Mouse (Mus musculus): Measurements from ENCODE around the gene Zwilch. TPM values are rescaled to one million over a fixed set of nuclear protein-coding genes. Genes with fewer than 3 reads are reported as not detected.
"Not testable (repeated sequence)": the region's sequence is repeated elsewhere in the genome, so short reads cannot be mapped to it uniquely, and the experiment has no call there.

The Zwilch gene
- polyA plus RNA-seq, 3 experiments from 2014 or later: 4.2 to 12.4 (median 5.0) TPM

DNA sequence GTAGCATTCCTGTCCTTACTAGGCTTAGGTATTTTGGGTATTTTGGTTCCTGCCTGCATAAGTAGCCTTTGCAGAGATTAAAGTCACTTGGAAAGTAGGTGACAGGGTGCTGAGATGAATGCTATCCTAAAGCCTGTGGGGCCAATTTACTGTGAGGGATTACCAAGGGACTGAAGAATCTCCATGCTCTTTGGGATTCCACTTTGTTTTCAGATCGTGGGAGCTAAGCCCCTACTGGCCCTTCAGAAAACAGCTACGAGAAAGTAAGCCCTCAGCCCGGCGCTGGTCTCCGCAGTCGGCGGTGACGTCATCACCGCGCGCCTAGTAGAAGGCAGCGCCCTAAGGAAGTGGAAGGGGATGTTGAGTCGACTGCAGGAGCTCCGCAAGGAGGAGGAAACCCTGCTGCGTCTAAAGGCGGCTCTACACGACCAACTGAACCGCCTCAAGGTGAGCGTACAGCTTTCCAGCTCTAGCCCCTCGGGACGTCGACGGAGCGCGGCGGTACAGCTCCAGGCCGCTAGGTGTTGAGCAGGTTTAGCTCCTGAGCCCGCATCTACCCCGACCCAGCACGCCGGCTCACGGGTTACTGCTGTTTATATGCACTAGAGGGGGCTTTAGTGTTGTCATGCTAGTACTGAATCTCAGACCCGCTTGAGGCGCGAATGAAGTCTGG lies 6.2 kb upstream of the Zwilch start, which contains the start of gene Snapc5:
TSS of gene Snapc5 (plus strand) at position 301 of the 673 bp plus-strand sequence.
- ATAC-seq: peak; percentile 96

DNA sequence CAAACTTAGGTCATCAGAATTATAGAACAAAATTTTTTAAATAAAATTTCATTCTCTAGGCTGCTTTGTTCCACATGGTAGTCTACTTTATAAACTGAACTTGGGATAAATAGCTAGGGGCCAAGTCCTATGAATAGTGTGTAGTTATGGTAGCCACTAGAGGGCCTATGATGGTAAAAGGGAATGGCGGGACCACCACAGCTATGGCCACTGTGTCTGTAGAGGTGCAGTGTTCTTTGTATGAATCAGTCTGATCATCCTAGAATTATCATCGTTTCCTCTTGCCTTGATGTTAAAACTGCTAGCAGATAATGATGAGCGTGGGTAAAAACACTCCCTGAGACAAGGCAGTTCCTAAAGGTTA lies 5.7 kb upstream of the Zwilch start:
- no peak for ATAC-seq

- no peak for ATAC-seq
Observed at GRCm38 (mm10) chr9:64175378-64175777, 2.5 kb upstream of the Zwilch start.

DNA sequence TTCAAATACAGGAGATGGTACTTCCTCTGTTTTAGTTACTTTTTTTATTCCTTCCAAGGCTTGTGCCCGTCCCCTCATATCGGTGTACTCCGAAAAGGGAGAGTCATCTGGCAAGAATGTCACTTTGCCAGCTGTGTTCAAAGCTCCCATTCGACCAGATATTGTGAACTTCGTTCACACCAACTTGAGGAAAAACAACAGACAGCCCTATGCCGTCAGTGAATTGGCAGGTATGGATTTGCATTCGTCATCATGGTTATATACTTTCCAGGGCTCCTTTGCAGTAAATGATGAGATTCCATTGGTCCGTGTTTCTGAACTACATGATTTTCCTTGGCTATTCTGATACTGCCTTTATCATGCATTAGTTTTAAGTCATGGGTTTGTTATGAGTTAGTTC lies 1.9 kb upstream of the Zwilch start:
- no peak for ATAC-seq

- no peak for ATAC-seq
Observed at GRCm38 (mm10) chr9:64174341-64174740, 1.4 kb upstream of the Zwilch start.

DNA sequence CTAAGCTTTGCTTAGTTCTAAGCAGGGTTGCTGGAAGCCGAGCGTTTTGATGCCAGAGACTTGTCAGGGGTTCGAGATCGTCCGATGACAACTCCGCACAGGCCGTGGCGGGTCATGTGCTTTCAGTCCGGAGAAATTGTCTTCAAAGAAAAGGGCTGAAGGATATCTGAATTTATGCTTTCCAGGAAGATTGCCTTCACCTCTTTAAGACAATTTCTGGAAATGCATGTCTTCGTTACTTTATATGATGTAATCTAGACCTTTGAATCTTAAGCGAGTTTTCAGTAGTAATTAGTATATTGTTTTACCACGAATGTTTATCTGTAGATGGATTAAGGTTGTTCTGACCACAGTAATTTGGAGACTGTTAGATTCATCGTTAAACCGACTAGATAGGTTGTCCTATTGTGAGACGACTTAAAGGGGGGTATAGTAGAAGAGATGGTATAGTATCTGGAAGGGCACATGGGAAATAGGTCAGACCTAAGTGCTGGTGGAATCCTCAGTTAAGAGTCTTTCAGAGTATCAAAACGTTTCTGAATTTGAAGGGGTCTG lies 839 bp upstream of the Zwilch start:
- ATAC-seq: peak; percentile 3

DNA sequence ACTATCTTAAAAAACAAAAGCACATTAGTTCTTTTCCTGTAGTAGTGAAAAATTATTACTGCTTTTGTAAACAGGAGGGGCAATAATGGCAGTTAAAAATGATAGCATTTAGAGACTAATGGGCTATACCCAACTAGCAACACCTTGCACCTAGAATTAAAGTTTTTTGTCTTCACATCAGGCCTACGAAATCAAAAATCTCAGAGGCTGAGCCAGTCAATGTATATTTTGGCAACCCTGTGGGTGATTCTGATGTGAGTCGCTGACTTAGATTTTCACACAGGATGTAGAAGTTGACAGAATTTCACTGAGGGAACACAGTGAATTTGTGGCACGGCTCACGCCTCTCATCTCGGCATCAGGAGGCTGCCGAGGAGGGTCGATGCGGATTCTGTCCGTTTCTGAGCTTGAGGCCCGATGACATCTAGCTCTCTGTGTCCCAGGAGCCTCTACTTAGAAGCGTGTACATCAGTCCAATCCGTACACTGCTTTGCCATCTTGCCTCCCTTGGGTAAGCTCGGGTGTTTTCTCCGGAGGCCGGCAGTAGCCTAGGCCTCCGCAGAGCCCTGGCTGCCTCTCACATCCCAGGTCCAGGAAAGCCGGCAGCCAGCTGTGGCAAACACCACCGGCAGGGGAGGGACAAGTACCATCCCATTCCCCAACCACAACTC lies 624 bp downstream of the Zwilch start:
- ATAC-seq: peak; percentile 35

GRCm38 (mm10) chr9:64169967-64170366 lies 2.9 kb downstream of the Zwilch start:
- ATAC-seq: not testable (repeated sequence)

DNA sequence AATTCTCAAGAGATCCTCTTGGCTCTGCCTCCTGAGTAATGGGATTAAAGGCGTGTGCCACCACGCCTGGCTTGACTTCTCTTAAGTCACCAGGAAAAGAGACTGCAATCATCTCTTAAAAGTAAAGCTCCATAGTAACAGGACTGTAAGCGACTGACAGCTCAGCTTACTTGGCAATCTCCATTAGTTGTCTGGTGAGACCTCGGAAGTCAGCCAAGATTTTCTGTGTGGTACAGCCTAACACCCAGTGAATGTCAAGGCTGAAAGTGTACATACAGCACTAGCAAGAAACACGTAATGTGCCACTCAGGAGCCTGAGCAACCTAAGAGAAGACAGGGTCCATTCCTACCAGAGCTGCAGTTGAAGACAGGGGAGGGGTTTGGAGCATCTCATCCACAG lies 12.4 kb downstream of the Zwilch start:
- no peak for ATAC-seq

DNA sequence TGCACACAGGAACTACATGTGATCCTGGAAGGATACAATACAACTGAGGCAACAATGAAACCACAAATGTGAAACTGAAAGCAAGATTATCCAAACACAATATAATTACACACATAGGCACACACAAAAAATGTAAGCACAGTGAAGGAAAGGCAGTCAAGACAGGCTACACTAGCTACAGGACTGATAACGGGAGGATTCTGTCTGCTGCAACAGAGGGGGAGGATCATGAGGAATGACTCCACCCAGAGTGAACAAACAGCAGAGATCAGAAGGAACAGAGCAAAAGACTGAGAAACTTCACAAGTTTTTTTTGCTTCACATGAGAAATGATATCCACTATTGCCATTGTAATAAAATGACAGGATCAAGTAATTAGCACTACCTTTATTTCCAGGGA lies 16.3 kb downstream of the Zwilch start:
- no peak for ATAC-seq

- ATAC-seq: no peak
Observed at GRCm38 (mm10) chr9:64139879-64140278, 33.0 kb downstream of the Zwilch start.

DNA sequence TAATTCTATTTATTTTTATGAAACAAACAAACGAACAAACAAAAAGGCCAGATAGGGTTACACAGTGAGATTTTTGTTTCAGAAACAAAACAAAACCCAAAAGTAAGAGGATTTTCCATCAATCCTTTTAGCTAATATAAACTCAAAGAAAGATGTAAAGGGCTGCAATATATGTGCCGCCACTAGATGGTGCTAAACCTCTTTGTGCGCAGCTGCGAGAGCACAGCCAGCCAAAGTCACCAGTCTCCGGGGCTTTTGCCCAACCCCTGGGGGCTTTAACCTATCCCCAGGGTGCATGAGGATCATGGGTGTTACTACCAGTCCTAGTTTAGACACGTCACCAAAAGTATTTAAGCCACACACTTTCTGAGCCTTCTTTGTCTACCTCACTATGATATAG lies 34.0 kb downstream of the Zwilch start:
- not testable (repeated sequence) for ATAC-seq

GRCm38 (mm10) chr9:64131623-64132022 lies 41.3 kb downstream of the Zwilch start:
- no peak for ATAC-seq

DNA sequence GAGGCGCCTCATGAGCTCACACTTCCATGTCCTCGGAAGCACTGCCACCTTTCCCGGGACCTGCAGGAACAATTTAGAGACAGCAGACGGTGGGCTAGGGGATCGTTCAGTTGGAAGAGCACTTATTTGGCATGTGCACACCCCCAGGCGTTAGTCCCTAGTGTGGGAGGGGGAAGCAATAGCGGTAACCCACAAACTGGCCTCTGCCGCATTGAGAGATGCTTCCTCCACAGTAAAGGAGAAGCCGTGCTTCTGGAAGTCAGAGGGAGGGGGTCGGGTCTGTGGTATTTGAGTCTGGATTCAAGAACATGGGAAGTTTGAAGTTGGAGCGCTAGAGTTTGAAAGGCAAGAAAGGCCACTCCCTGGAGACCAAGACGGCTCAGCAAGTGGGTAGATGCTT lies 46.8 kb downstream of the Zwilch start:
- no peak for ATAC-seq

DNA sequence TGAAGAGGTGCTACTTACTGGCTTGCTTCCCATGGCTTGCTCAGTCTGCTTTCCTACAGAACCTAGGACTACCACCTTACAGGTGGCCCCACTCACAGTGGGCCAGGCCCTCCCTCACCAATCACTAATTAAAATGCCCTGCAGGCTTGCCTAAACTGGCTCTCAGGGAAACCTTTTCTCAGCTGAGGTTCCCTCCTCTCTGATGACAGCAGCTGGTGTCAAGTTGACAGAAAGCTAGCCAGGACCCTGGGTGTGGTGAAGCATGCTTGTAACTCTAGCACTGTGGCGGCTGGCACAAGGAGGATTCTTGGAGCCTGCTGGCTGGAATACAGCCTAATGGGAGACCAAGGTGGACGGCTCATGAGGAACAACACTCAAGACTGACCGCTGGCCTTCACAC lies 47.6 kb downstream of the Zwilch start:
- no peak for ATAC-seq

- ATAC-seq: not testable (repeated sequence)
Observed at GRCm38 (mm10) chr9:64124846-64125245, 48.1 kb downstream of the Zwilch start.

GRCm38 (mm10) chr9:64122601-64123000 lies 50.3 kb downstream of the Zwilch start:
- no peak for ATAC-seq

- ATAC-seq: no peak
Observed at GRCm38 (mm10) chr9:64120584-64121277, 52.2 kb downstream of the Zwilch start.

DNA sequence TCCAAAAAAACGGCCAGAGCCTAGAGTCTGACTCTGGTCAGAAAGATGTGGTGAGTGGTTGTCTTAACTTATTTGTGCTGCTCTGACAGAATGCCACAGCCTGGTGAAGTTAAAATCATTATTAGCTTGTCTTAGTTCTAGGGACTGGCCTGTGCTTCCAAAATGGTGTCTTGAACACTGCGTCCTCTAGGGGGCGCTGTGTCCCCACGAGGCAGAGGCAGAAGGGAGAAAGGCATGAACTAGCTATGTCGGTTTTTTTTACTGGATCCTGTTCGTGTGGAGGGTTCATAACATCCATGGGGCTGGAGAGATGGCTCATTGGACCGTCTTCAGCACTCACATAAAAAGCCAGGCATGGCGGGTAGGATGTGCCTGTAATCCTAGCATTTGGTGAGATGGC lies 53.0 kb downstream of the Zwilch start:
- ATAC-seq: no peak

GRCm38 (mm10) chr9:64116876-64117275 lies 56.0 kb downstream of the Zwilch start, which contains the start of gene Lctl:
TSS of gene Lctl (plus strand) at chr9:64117147.
- ATAC-seq: no peak

GRCm38 (mm10) chr9:64115756-64116155 lies 57.1 kb downstream of the Zwilch start:
- ATAC-seq: no peak

GRCm38 (mm10) chr9:64114646-64115045 lies 58.3 kb downstream of the Zwilch start:
- ATAC-seq: no peak

- ATAC-seq: no peak
Observed at GRCm38 (mm10) chr9:64110502-64110901, 62.4 kb downstream of the Zwilch start.
